Mouse (Mus musculus) ES-Bruce4 (cell line): Measurements from ENCODE around the gene Stard3. TPM values are rescaled to one million over a fixed set of nuclear protein-coding genes. Genes with fewer than 3 reads are reported as not detected.

Source experiments
- H3K27ac ChIP-seq: 2 replicates; pipeline ENCODE4 v1.5.1; 2012; ENCODE audit warnings: low read length, inconsistent platforms; ENCODE audit not compliant: insufficient read depth
- H3K27me3 ChIP-seq: 2 replicates; pipeline ENCODE4 v1.6.1; 2012; ENCODE audit warnings: mild to moderate bottlenecking, low read length, inconsistent platforms; ENCODE audit not compliant: control insufficient read depth, poor library complexity, insufficient read depth, severe bottlenecking
- H3K36me3 ChIP-seq: 2 replicates; pipeline ENCODE4 v1.6.1; 2012; ENCODE audit warnings: inconsistent platforms, mild to moderate bottlenecking, low read length, moderate library complexity; ENCODE audit not compliant: control insufficient read depth, poor library complexity, insufficient read depth, severe bottlenecking
- H3K4me1 ChIP-seq: one replicate; pipeline ENCODE4 v1.8.1; 2011; ENCODE audit warnings: low read length; ENCODE audit not compliant: control insufficient read depth, insufficient read depth
- H3K4me3 ChIP-seq: 2 replicates; pipeline ENCODE4 v1.5.1; 2011; ENCODE audit warnings: low read depth, mild to moderate bottlenecking, low read length
- H3K9ac ChIP-seq: 2 replicates; pipeline ENCODE4 v1.6.1; 2012; ENCODE audit warnings: low read depth, mild to moderate bottlenecking, inconsistent platforms; ENCODE audit not compliant: poor library complexity, severe bottlenecking
- H3K9me3 ChIP-seq: replicated peaks from 2 replicates; pipeline ENCODE4 v1.6.1; 2012; ENCODE audit warnings: mild to moderate bottlenecking, low read length, inconsistent platforms; ENCODE audit not compliant: control insufficient read depth, poor library complexity, insufficient read depth, severe bottlenecking
- CTCF ChIP-seq: IDR thresholded peaks from one replicate; pipeline ENCODE4 v1.8.1; 2011; ENCODE audit warnings: low read depth, low read length
- EP300 ChIP-seq: IDR thresholded peaks from 2 replicates; pipeline ENCODE4 v1.6.1; 2011; ENCODE audit warnings: low read depth, low read length; ENCODE audit not compliant: insufficient read depth
- POLR2A ChIP-seq: IDR thresholded peaks from one replicate; pipeline ENCODE4 v1.8.1; 2011; ENCODE audit warnings: low read length; ENCODE audit not compliant: insufficient read depth
- polyA plus RNA-seq: library from polyadenylated mRNA; stranded (reverse); fragments of >200 nt; gene quantifications from 2 replicates; pipeline ENCODE4 v1.2.4, GENCODE M21; 2011; ENCODE audit warnings: low read depth; ENCODE audit not compliant: missing spikeins, insufficient read depth, insufficient read length

The Stard3 gene
- polyA plus RNA-seq, 1 experiment, result 12.2 TPM

DNA sequence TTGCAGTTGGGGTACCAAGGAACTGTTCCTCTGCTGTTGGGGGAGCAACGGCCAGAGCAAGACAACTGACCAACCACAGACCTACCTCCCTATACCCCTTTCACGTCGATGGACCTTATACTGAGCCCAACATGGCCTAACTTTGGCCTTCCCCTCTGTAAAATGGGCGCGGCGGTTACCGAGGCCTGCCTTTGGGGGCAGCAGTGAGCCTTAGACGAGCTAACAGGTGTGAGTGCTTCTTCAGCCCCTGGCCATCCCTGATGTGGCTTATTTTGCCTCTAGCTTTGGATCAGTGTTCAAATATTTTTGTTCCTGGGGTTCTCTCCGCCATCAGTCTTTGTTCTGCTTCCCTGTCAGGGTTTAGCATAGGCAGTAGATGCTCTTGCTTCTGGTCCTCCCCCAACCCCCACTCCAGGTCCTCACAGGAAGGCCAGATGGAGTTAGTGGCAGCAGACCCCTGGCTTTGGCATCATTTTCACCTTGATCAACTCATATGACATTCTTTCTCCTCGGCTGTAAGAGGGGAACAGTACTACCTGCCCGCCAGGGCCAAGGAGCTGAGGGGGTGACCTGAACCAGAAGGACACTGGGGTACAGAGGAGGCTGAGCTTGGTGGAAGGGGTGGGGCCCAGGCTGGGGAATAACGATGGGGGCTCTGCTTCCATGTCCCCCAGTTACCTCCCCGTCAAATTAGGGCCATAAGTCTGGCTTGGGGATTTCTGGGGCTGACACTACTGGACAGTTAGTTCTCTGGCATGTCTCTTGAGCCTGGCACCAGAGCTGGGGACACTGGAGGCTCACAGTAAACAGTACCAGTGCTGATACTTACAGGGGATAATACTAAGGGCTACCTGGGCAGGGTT, 21.7 kb upstream of the Stard3 start:
- TF ChIP-seq CTCF (peak; percentile 66), POLR2A (no peak), EP300 (no peak)
- Histone ChIP-seq H3K36me3 (no peaks in the 10 kb centered on the region), H3K4me3 (no peak overlapping the region), H3K9me3 (no peaks in the 10 kb centered on the region), H3K27me3 (peaks cover 27% of the 10 kb centered on the region), H3K9ac (no peak overlapping the region), H3K27ac (no peak overlapping the region), H3K4me1 (no peaks in the 10 kb centered on the region)

DNA sequence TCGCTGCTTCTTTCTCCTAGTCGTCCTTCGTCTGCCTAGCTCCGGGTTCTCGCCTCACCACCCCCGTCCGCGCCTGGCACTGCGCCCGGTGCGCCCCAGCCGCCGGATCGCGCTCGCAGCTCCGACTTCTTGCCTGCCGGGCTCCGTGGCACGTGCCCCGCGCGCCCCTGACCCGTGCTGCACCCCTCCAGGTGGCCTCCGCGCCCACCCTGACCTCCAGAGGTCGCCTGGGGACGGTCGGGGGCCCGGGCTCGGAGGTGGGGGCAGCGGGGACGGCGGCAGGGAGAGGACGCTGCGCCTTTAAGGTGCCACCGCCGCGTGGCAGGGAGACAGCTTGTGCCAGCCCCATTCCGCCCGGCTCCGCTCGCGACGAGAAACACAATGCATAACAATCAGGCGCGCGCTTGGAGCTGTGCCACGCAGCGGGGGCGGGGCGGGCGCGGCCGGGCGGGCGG, 19.6 kb upstream of the Stard3 start:
- H3K27me3 ChIP-seq, result peaks cover 27% of the 10 kb centered on the region
- no peak overlapping the region for H3K27ac ChIP-seq
- no peaks in the 10 kb centered on the region for H3K4me1 ChIP-seq
- H3K4me3 ChIP-seq, result peak overlapping the region; percentile 55
- peak overlapping the region; percentile 57 for H3K9ac ChIP-seq
- H3K9me3 ChIP-seq, result no peaks in the 10 kb centered on the region
- no peak for TF ChIP-seq CTCF
- no peak for TF ChIP-seq EP300
- H3K36me3 ChIP-seq, result no peaks in the 10 kb centered on the region

DNA sequence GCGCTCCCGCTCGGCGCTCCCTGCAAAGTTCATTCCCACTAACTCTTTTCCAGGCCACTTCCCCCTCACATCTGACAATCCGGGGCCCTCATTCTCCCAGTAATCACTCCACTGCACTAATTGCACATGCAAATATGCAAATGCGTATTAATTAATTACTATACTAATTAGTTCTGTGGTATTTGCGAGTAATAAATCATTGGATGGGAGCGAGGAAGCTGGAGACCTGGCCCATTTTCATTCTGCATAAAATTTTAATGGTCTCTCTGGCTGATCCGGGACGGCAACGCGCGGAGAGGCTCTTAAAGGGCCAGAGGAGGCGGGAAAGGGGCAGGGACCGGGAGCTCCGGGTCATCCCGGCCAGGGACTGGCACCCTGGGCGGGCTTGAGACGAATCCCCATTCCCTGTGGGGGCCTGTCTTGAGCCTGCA, 19.1 kb upstream of the Stard3 start:
- TF ChIP-seq POLR2A (no peak), CTCF (no peak), EP300 (no peak)
- Histone ChIP-seq H3K27ac (no peak overlapping the region), H3K9me3 (no peaks in the 10 kb centered on the region), H3K4me1 (no peaks in the 10 kb centered on the region), H3K4me3 (peak overlapping the region; percentile 20), H3K27me3 (peaks cover 27% of the 10 kb centered on the region), H3K9ac (peak overlapping the region; percentile 57; the same call in 1 of the 2 replicates), H3K36me3 (no peaks in the 10 kb centered on the region)

DNA sequence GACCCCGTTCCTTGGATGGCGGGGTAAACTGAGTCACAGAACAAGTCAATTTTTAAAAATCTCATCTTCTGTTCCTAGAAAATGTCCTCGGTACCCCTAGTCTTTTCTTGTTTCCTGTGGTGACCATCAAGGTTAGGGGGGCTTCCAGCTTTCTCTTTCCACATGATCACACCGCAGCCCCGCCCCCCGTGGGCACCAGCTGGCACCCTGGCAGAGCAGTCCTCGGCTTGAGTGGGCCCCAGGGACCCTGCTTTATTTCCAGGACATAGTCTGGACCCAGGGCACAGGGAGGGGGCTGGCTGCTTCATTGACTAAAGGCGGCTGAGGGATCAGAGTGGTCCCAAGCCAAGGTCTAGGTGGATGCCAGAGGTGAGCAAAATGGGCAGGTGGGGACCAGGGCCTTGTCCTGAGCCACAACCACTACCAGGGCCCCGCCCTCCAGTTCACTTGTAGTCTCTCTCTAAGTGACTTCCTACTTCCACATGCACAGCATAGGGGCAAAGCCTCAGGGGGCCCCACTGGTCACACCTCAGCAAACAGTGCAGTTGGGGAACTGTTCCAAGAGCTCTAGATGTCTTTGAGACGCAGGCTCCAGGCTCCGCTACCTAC, 18.4 kb upstream of the Stard3 start:
- no peak overlapping the region for H3K9ac ChIP-seq

DNA sequence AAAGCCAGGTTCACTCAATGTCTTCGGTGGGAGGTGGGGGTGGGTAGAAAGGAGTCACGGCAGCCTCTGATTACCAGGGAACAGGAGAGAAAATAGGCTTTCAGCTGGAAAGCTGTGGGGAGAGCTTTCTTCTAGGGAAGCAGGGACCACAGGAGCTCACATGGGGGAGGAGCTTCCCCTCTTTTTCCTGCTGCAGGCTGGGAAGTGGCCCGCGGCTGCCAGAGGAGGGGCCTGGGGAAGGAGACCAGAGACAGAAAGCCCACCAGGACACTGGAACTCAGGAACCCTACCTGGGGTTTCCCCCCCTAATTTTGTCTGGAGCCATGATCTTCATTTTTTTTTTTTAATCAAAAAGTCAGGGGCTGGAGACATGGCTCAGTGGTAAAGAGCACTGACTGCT, 17.6 kb upstream of the Stard3 start:
- Histone ChIP-seq H3K4me3 (no peak overlapping the region), H3K36me3 (no peaks in the 10 kb centered on the region), H3K4me1 (no peaks in the 10 kb centered on the region), H3K9ac (no peak overlapping the region), H3K27me3 (peaks cover 27% of the 10 kb centered on the region), H3K9me3 (no peaks in the 10 kb centered on the region), H3K27ac (no peak overlapping the region)
- TF ChIP-seq EP300 (no peak), POLR2A (no peak), CTCF (no peak)

More for the DNA sequence above, 18.4 kb upstream of the Stard3 start:
- Histone ChIP-seq H3K9me3 (no peaks in the 10 kb centered on the region), H3K4me3 (no peak overlapping the region), H3K27me3 (peaks cover 27% of the 10 kb centered on the region), H3K4me1 (no peaks in the 10 kb centered on the region), H3K27ac (no peak overlapping the region), H3K36me3 (no peaks in the 10 kb centered on the region)
- TF ChIP-seq EP300, result no peak
- no peak for TF ChIP-seq CTCF
- no peak for TF ChIP-seq POLR2A

DNA sequence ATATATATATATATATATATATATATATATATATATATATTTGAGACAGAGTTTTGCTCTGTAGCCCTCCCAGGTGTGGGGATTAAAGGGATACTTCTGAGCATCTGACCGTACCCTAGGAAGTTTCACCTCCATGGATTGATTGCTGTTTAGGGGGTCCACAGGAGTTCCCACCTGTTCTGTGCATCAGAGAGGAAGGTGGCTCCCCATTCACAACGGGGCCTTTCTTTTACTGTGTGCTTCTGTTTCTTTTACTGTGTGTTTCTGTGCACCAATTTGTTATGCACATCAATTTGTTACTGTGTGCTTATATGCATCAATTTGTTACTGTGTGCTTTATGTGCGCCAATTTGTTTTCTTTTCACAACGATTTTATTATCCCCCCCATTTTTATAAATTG, 17.0 kb upstream of the Stard3 start:
- Histone ChIP-seq H3K36me3 (no peaks in the 10 kb centered on the region), H3K27ac (no peak overlapping the region), H3K4me1 (no peaks in the 10 kb centered on the region), H3K9ac (no peak overlapping the region), H3K27me3 (peaks cover 27% of the 10 kb centered on the region), H3K9me3 (no peaks in the 10 kb centered on the region), H3K4me3 (no peak overlapping the region)
- no peak for TF ChIP-seq POLR2A
- no peak for TF ChIP-seq CTCF
- TF ChIP-seq EP300, result no peak
